In the genomic region with DNA sequence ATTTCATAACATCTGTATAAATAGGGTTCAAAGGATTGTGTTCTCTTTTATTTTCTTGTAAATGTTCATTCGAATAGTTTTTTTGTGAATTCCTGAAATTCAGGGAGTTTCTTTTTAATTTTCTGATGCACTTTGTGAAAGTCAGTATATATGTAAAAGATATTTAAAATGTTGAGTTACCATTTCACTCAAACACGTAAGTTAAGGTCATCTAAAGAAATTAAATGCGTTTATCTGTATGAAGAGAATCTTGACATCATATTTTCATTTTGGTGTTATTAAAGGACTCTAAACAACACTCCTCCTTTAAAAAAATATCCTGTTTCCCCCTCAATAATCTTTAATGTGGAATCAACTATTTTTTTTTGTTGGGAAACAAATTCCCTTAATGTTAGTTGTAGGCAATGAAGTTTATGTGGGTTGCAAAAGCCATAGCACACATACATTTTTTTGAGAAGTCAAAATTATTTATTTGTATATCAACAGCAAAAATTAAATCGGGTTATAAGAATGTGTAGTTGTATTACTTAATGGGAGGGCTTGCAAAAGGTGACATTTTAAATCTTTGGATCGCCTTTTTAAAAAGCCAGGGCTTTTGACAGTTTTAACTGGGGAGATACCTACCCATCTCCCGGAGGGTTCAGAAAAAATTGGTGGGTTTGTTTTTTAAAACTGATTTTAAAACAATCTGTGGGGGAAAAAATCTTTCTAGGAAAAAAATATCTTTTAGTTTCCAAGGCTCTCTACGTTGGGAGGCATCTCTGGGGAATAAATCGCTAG, we compare ENCODE assay signal across 12 mouse cellular contexts. TPM values are rescaled to one million over a fixed set of nuclear protein-coding genes. Genes with fewer than 3 reads are reported as not detected.
DNase-seq lines count a peak whose midpoint lies in the region; ATAC-seq and TF ChIP-seq lines count a peak whose summit lies in the region.
"Had no signal": no experiment of that assay in that cellular context is flagged by ENCODE, and none has a peak within 500 bp of the region (broad histone marks: within the 10 kb centered on the region; RNA-seq: fewer than 3 reads in every experiment).

No protein-coding gene starts in this region.

- ATAC-seq in kidney, postnatal 0 days (replicated peaks; ENCODE audit: low FRiP score, low read depth): no peak
- ATAC-seq in forebrain, embryonic 12.5 days (ENCODE audit: low FRiP score): no peak
- ATAC-seq in limb, embryonic 14.5 days (ENCODE audit: low FRiP score, low read depth): no peak
- no peak for ATAC-seq in megakaryocyte progenitor cell, adult 5-6 weeks (replicated peaks; ENCODE audit: poor library complexity)

- peaks cover 30% of the 10 kb centered on the region for H3K4me1 ChIP-seq in kidney, postnatal 0 days (replicated peaks; ENCODE audit: insufficient read depth, low read length)
- H3K4me1 ChIP-seq in forebrain, embryonic 12.5 days: peaks cover 72% of the 10 kb centered on the region
- peaks cover 43% of the 10 kb centered on the region for H3K4me1 ChIP-seq in limb, embryonic 14.5 days (ENCODE audit: control insufficient read depth, insufficient read depth, low read length)

- no peak for TF ChIP-seq POLR2A in limb, embryonic 14.5 days (IDR thresholded peaks at IDR 0.05; ENCODE audit: borderline replicate concordance, extremely low read depth, insufficient read depth, insufficient read length)

- H3K9ac ChIP-seq in kidney, postnatal 0 days (ENCODE audit: low read depth, low read length): no peak overlapping the region
- no peak overlapping the region for H3K9ac ChIP-seq in forebrain, embryonic 12.5 days
- H3K9ac ChIP-seq in limb, embryonic 14.5 days (ENCODE audit: low read depth, low read length, severe bottlenecking): no peak overlapping the region

- no peak overlapping the region for H3K4me3 ChIP-seq in kidney, postnatal 0 days (replicated peaks; ENCODE audit: low read depth, low read length)
- peak overlapping the region; percentile 22 for H3K4me3 ChIP-seq in forebrain, embryonic 12.5 days (replicated peaks)
- H3K4me3 ChIP-seq in limb, embryonic 14.5 days (replicated peaks; ENCODE audit: low read length): peak overlapping the region; percentile 10; the same call in 1 of the 2 replicates

- no peak for TF ChIP-seq CTCF in kidney, postnatal 0 days (IDR thresholded peaks at IDR 0.05; ENCODE audit: low read depth)

- H3K27me3 ChIP-seq in kidney, postnatal 0 days (ENCODE audit: insufficient read depth, low read length): peaks cover 63% of the 10 kb centered on the region
- H3K27me3 ChIP-seq in forebrain, embryonic 12.5 days: peaks cover 79% of the 10 kb centered on the region
- H3K27me3 ChIP-seq in limb, embryonic 14.5 days (ENCODE audit: control insufficient read depth, insufficient read depth, low read length): peaks cover 84% of the 10 kb centered on the region

- no peak overlapping the region for H3K4me2 ChIP-seq in kidney, postnatal 0 days (ENCODE audit: low read length)
- H3K4me2 ChIP-seq in forebrain, embryonic 12.5 days: peak overlapping the region; percentile 30
- no peak overlapping the region for H3K4me2 ChIP-seq in limb, embryonic 14.5 days (replicated peaks; ENCODE audit: low read depth, low read length, severe bottlenecking)

- H3K36me3 ChIP-seq in kidney, postnatal 0 days (ENCODE audit: insufficient read depth, low read length): no peaks in the 10 kb centered on the region
- no peaks in the 10 kb centered on the region for H3K36me3 ChIP-seq in forebrain, embryonic 12.5 days (replicated peaks)
- no peaks in the 10 kb centered on the region for H3K36me3 ChIP-seq in limb, embryonic 14.5 days (ENCODE audit: control insufficient read depth, insufficient read depth, low read length)
- H3K36me3 ChIP-seq: heart, embryonic 13.5 days; limb, embryonic 12.5 days had no signal

- 12% methylated on average over 8 of the region's 8 CpGs for WGBS in kidney, postnatal 0 days
- WGBS in forebrain, embryonic 12.5 days: 6% methylated on average over 8 of the region's 8 CpGs
- whole genome bisulfite sequencing in limb, embryonic 14.5 days: 13% methylated on average over 8 of the region's 8 CpGs

- no peaks in the 10 kb centered on the region for H3K9me3 ChIP-seq in kidney, postnatal 0 days (replicated peaks; ENCODE audit: low read length)
- H3K9me3 ChIP-seq in forebrain, embryonic 12.5 days: no peaks in the 10 kb centered on the region
- no peaks in the 10 kb centered on the region for H3K9me3 ChIP-seq in limb, embryonic 14.5 days (ENCODE audit: control insufficient read depth, low read length)
- H3K9me3 ChIP-seq: heart, embryonic 13.5 days; limb, embryonic 12.5 days had no signal

- DNase-seq in kidney, postnatal 0 days (ENCODE audit: low spot score): peak; percentile 51
- no peak for DNase-seq in kidney, postnatal 4 days
- DNase-seq in limb, embryonic 14.5 days (ENCODE audit: low spot score): no peak
- peak; percentile 27 for DNase-seq in retina, postnatal 1 day
- DNase-seq in ovary, adult 18-20 months (ENCODE audit: low spot score): no peak

- no peak overlapping the region for H3K27ac ChIP-seq in kidney, postnatal 0 days
- peak overlapping the region; percentile 32; the same call in 1 of the 2 replicates for H3K27ac ChIP-seq in forebrain, embryonic 12.5 days
- H3K27ac ChIP-seq in limb, embryonic 14.5 days (replicated peaks; ENCODE audit: low read depth, low read length): no peak overlapping the region
- H3K27ac ChIP-seq: heart, embryonic 13.5 days; limb, embryonic 12.5 days had no signal

RNA-seq across cellular contexts. Expression of a gene that starts 3.7 kb away (rescaled TPM):
- not detected in 2 replicates for polyA plus RNA-seq in kidney, postnatal 0 days (2015; fragmentation: Nextera tagmentation; extraction: Ambion mirVana)
- polyA plus RNA-seq in forebrain, embryonic 12.5 days (2016; fragmentation: Nextera tagmentation; extraction: Ambion mirVana): 12.9 and 16.1 TPM in 2 replicates
- 2.4 and 2.5 TPM in 2 replicates for polyA plus RNA-seq in limb, embryonic 14.5 days (2012; rRNA removed)
- 1.7 and 2.5 TPM in 2 replicates for polyA plus RNA-seq in limb, embryonic 14.5 days (2014; fragmentation: Nextera tagmentation; extraction: Ambion mirVana)
- not detected in 2 replicates for total RNA-seq in megakaryocyte progenitor cell, adult 5-6 weeks (2015)
- not detected in 2 replicates for total RNA-seq in megakaryocyte progenitor cell, adult 5-6 weeks (2017)
- total RNA-seq: adrenal gland, adult 18-20 months; gastrocnemius, postnatal 36 days had no signal
- polyA plus RNA-seq: heart, embryonic 13.5 days; lung, embryonic 16.5 days had no signal

RNA-seq across cellular contexts. Expression of a gene that starts 37.0 kb away (rescaled TPM):
- 15.9 TPM in 2 replicates for polyA plus RNA-seq in kidney, postnatal 0 days (2015; fragmentation: Nextera tagmentation; extraction: Ambion mirVana)
- 10.9 and 12.7 TPM in 2 replicates for polyA plus RNA-seq in forebrain, embryonic 12.5 days (2016; fragmentation: Nextera tagmentation; extraction: Ambion mirVana)
- polyA plus RNA-seq in limb, embryonic 14.5 days (2012; rRNA removed): 12.0 and 13.6 TPM in 2 replicates
- polyA plus RNA-seq in limb, embryonic 14.5 days (2014; fragmentation: Nextera tagmentation; extraction: Ambion mirVana): 12.0 and 12.2 TPM in 2 replicates
- 7.5 and 13.9 TPM in 2 replicates for total RNA-seq in megakaryocyte progenitor cell, adult 5-6 weeks (2015)
- total RNA-seq in megakaryocyte progenitor cell, adult 5-6 weeks (2017): 15.5 and 22.7 TPM in 2 replicates

RNA-seq across cellular contexts. Expression of a gene that starts 37.0 kb away (rescaled TPM):
- polyA plus RNA-seq in kidney, postnatal 0 days (2015; fragmentation: Nextera tagmentation; extraction: Ambion mirVana): 28.5 and 33.8 TPM in 2 replicates
- 24.0 and 26.1 TPM in 2 replicates for polyA plus RNA-seq in forebrain, embryonic 12.5 days (2016; fragmentation: Nextera tagmentation; extraction: Ambion mirVana)
- polyA plus RNA-seq in limb, embryonic 14.5 days (2012; rRNA removed): 14.4 and 22.1 TPM in 2 replicates
- 25.2 and 27.8 TPM in 2 replicates for polyA plus RNA-seq in limb, embryonic 14.5 days (2014; fragmentation: Nextera tagmentation; extraction: Ambion mirVana)
- total RNA-seq in megakaryocyte progenitor cell, adult 5-6 weeks (2015): 11.3 and 14.8 TPM in 2 replicates
- total RNA-seq in megakaryocyte progenitor cell, adult 5-6 weeks (2017): 9.7 and 20.9 TPM in 2 replicates

RNA-seq across cellular contexts. Expression of a gene that starts 56.7 kb away (rescaled TPM):
- polyA plus RNA-seq in kidney, postnatal 0 days (2015; fragmentation: Nextera tagmentation; extraction: Ambion mirVana): 69.5 and 73.4 TPM in 2 replicates
- 104 and 106 TPM in 2 replicates for polyA plus RNA-seq in forebrain, embryonic 12.5 days (2016; fragmentation: Nextera tagmentation; extraction: Ambion mirVana)
- 33.6 and 49.7 TPM in 2 replicates for polyA plus RNA-seq in limb, embryonic 14.5 days (2012; rRNA removed)
- polyA plus RNA-seq in limb, embryonic 14.5 days (2014; fragmentation: Nextera tagmentation; extraction: Ambion mirVana): 89.8 and 95.4 TPM in 2 replicates
- 157 and 170 TPM in 2 replicates for total RNA-seq in megakaryocyte progenitor cell, adult 5-6 weeks (2015)
- total RNA-seq in megakaryocyte progenitor cell, adult 5-6 weeks (2017): 152 and 154 TPM in 2 replicates

Comparison
In these comparisons a context has a peak if more than half of its experiments do, and no peak if none do; other contexts are left out.
1. DNase-seq: peak in kidney, postnatal 0 days (single experiment) and retina, postnatal 1 day (single experiment); none in kidney, postnatal 4 days (0 of 2), limb, embryonic 14.5 days (single experiment) and ovary, adult 18-20 months (single experiment).